Mouse (Mus musculus) MEL (cell line): Measurements from ENCODE around the gene Fndc5.

Source experiments
- MAFK ChIP-seq: IDR thresholded peaks from 2 replicates; pipeline ENCODE4 v1.6.1; 2011; ENCODE audit warnings: low read depth, mild to moderate bottlenecking, low read length, improper control_type of control experiment, borderline replicate concordance
- TBP ChIP-seq: IDR thresholded peaks from 2 replicates; pipeline ENCODE4 v1.8.0; 2011; ENCODE audit warnings: low read depth, low read length, improper control_type of control experiment

- no peak for TF ChIP-seq TBP
- TF ChIP-seq MAFK: no peak
Measured at GRCm38 (mm10) chr4:129161076-129161475, 24.3 kb downstream of the Fndc5 start.
